Mouse (Mus musculus): ENCODE results near the gene Ceacam1. TPM values are rescaled to one million over a fixed set of nuclear protein-coding genes. Genes with fewer than 3 reads are reported as not detected.

Ceacam1 gene
- 13.5 and 19.3 TPM in 2 replicates for polyA plus RNA-seq (2012; rRNA removed; ENCODE audit: low replicate concordance)

DNA sequence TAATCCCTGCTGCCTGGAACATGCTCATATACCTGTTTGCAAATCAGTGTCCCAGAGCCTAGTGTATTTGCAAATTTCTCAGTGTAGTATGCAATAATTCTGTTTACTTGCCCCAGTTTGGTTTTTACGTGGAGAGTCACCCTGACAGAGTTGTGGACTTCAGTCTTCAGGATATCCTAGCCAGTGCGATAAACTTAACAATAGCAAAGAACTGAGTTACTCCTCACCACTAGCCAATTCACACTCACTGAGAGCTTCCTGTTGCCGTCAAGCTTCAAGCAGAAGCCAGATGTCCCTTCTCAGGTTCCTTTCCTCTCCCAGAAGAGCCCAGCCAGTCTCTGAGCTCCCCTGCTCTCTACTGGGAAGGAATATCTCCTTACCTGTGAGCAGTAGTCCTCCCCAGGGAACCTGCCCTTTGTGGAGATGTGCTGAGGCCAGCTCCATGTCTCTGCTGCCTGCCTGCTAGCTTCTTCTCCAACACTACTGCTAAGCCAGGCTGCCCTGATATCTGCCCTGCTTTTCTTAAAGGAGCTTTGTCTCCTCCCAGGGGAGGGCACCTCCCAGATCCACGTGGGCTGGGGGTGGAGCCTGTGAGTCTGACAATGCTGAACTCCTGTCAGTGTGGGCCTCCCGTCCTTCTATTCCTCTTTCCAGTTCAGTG lies at the start of gene Ceacam1:
Ceacam1 (minus strand) TSS at position 513 of the 661 bp plus-strand sequence.

DNA sequence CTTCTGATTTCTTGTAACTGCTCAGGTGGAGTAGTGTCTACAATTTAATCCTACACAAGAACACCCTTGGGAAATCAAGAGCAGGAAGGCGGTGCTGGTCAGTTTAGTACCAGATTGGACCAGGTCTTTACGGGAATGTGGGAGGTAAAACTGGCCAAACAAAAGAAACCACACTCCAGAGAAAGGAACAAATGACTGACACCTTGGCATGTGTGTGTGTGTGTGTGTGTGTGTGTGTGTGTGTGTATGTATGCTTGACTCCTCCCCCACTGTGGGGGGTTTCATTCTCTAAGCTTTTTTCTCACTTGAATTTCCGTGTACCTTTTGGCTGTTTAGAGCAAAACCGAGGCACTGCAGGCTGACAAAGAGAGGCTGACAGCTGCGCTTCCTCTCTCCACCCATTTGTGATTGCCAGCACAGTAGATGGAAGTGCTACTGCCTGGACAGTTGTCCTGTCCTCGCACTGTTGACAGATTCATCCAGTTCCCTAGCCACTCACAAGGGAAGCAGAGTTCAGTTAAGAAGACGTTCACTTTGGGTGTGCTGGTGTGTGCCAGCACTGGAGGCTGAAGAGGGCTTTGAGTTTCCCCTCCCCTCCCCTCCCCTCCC lies 64.5 kb downstream of the Ceacam1 start, which contains the start of gene Cxcl17:
Cxcl17 (minus strand) TSS at position 54 of the 609 bp plus-strand sequence.

Other genes with a start within 250 kb of the Ceacam1 start
- 125 and 143 TPM in 2 replicates for gene Gsk3a, start 239.8 kb downstream of the Ceacam1 start, polyA plus RNA-seq (2012; rRNA removed; ENCODE audit: low replicate concordance)
- gene Erf, start 226.8 kb downstream of the Ceacam1 start, polyA plus RNA-seq (2012; rRNA removed; ENCODE audit: low replicate concordance), result 28.1 and 66.5 TPM in 2 replicates
- gene Cic, start 209.9 kb downstream of the Ceacam1 start, polyA plus RNA-seq (2012; rRNA removed; ENCODE audit: low replicate concordance), result 74.8 and 156 TPM in 2 replicates
- 37.8 and 49.3 TPM in 2 replicates for gene Pafah1b3, start 179.6 kb downstream of the Ceacam1 start, polyA plus RNA-seq (2012; rRNA removed; ENCODE audit: low replicate concordance)
- gene Prr19, start 176.2 kb downstream of the Ceacam1 start, polyA plus RNA-seq (2012; rRNA removed; ENCODE audit: low replicate concordance), result 0.11 TPM in 1 of 2 replicates, not detected in the other
- gene Tmem145, start 171.5 kb downstream of the Ceacam1 start, polyA plus RNA-seq (2012; rRNA removed; ENCODE audit: low replicate concordance), result 0.06 and 0.16 TPM in 2 replicates
- gene Megf8, start 160.4 kb downstream of the Ceacam1 start, polyA plus RNA-seq (2012; rRNA removed; ENCODE audit: low replicate concordance), result 37.0 and 62.0 TPM in 2 replicates
- gene Cnfn, start 107.9 kb downstream of the Ceacam1 start, polyA plus RNA-seq (2012; rRNA removed; ENCODE audit: low replicate concordance), result 1.6 and 9.7 TPM in 2 replicates
- gene Lipe, start 78.9 kb downstream of the Ceacam1 start, polyA plus RNA-seq (2012; rRNA removed; ENCODE audit: low replicate concordance), result 870 and 942 TPM in 2 replicates
- gene Cxcl17, start 64.7 kb downstream of the Ceacam1 start, polyA plus RNA-seq (2012; rRNA removed; ENCODE audit: low replicate concordance), result 4.4 and 7.6 TPM in 2 replicates
- 0.27 TPM in 1 of 2 replicates, not detected in the other for gene Ceacam2, start 62.3 kb upstream of the Ceacam1 start, polyA plus RNA-seq (2012; rRNA removed; ENCODE audit: low replicate concordance)
- not detected in 2 replicates for gene Erich4, start 138.3 kb upstream of the Ceacam1 start, polyA plus RNA-seq (2012; rRNA removed; ENCODE audit: low replicate concordance)
- gene Dmac2, start 141.8 kb upstream of the Ceacam1 start, polyA plus RNA-seq (2012; rRNA removed; ENCODE audit: low replicate concordance), result 72.7 and 88.8 TPM in 2 replicates
- gene B3gnt8, start 149.1 kb upstream of the Ceacam1 start, polyA plus RNA-seq (2012; rRNA removed; ENCODE audit: low replicate concordance), result 16.0 and 41.9 TPM in 2 replicates
- 430 and 538 TPM in 2 replicates for gene Bckdha, start 181.4 kb upstream of the Ceacam1 start, polyA plus RNA-seq (2012; rRNA removed; ENCODE audit: low replicate concordance)
- gene Exosc5, start 181.6 kb upstream of the Ceacam1 start, polyA plus RNA-seq (2012; rRNA removed; ENCODE audit: low replicate concordance), result 57.6 and 133 TPM in 2 replicates
- 1.5 and 2.5 TPM in 2 replicates for gene Tmem91, start 197.6 kb upstream of the Ceacam1 start, polyA plus RNA-seq (2012; rRNA removed; ENCODE audit: low replicate concordance)
- gene B9d2, start 203.2 kb upstream of the Ceacam1 start, polyA plus RNA-seq (2012; rRNA removed; ENCODE audit: low replicate concordance), result 49.1 and 72.8 TPM in 2 replicates
- gene Tgfb1, start 209.4 kb upstream of the Ceacam1 start, polyA plus RNA-seq (2012; rRNA removed; ENCODE audit: low replicate concordance), result 50.3 and 124 TPM in 2 replicates
- gene Ccdc97, start 241.5 kb upstream of the Ceacam1 start, polyA plus RNA-seq (2012; rRNA removed; ENCODE audit: low replicate concordance), result 80.6 and 109 TPM in 2 replicates